Mouse (Mus musculus) MEL (cell line): ENCODE measurements at regions not wholly inside any gene's neighbourhood (a gene's known extent, or its start where the extent isn't known, plus 50 kb on each side); places are given as distances from the start of the nearest gene placed in this dataset.

Experiments
- DNase-seq: peaks from one replicate; pipeline ENCODE4 v3.0.0; 2011; ENCODE audit warnings: low read depth, low spot score
- H3K27ac ChIP-seq: 2 replicates; pipeline ENCODE4 v1.5.1; 2012; ENCODE audit warnings: low read depth, mild to moderate bottlenecking, control low read depth, low read length, moderate library complexity; ENCODE audit not compliant: control insufficient read depth
- H3K27me3 ChIP-seq, 2 experiments: fragments of 150-350 bp in 1 of 2; sonication (generic) in 1 of 2; 2 replicates each; pipeline ENCODE4 v1.6.1; 2012; ENCODE audit warnings: low read length in 2 of 2, mild to moderate bottlenecking in 2 of 2, improper control_type of control experiment in 1 of 2, moderate library complexity in 1 of 2; ENCODE audit not compliant: insufficient read depth in 2 of 2, control insufficient read depth in 1 of 2
- H3K36me3 ChIP-seq, 2 experiments: 2 replicates each; pipeline ENCODE4 v1.6.1; 2012 to 2014; ENCODE audit warnings: low read length in 2 of 2, improper control_type of control experiment in 1 of 2, inconsistent platforms in 1 of 2, mild to moderate bottlenecking in 1 of 2; ENCODE audit not compliant: insufficient read depth in 2 of 2, control insufficient read depth in 1 of 2
- H3K4me1 ChIP-seq, 2 experiments: fragments of 150-350 bp in 1 of 2; sonication (generic) in 1 of 2; 2 replicates each; pipeline ENCODE4 v1.6.1; 2012; ENCODE audit warnings: low read length in 2 of 2, improper control_type of control experiment in 1 of 2, mild to moderate bottlenecking in 1 of 2; ENCODE audit not compliant: insufficient read depth in 2 of 2, control insufficient read depth in 1 of 2
- H3K4me3 ChIP-seq, 2 experiments: fragments of 150-350 bp in 1 of 2; sonication (generic) in 1 of 2; 2 replicates each; pipeline ENCODE4 v1.5.1; 2012; ENCODE audit warnings: low read depth in 2 of 2, low read length in 2 of 2, mild to moderate bottlenecking in 2 of 2, moderate library complexity in 2 of 2, control low read depth in 1 of 2, improper control_type of control experiment in 1 of 2; ENCODE audit not compliant: control insufficient read depth in 1 of 2, insufficient read depth in 1 of 2
- H3K79me2 ChIP-seq: 2 replicates; pipeline ENCODE4 v1.6.1; 2012; ENCODE audit warnings: mild to moderate bottlenecking, low read length, moderate library complexity; ENCODE audit not compliant: control insufficient read depth, poor library complexity, insufficient read depth
- H3K9ac ChIP-seq: 2 replicates; pipeline ENCODE4 v1.6.1; 2012; ENCODE audit warnings: low read depth, mild to moderate bottlenecking, control low read depth, low read length, moderate library complexity; ENCODE audit not compliant: control insufficient read depth, poor library complexity, severe bottlenecking
- H3K9me3 ChIP-seq: fragments of 150-350 bp; sonication (generic); replicated peaks from 2 replicates; pipeline ENCODE4 v1.6.1; 2012; ENCODE audit warnings: mild to moderate bottlenecking, low read length, improper control_type of control experiment, moderate library complexity; ENCODE audit not compliant: insufficient read depth
- BHLHE40 ChIP-seq: IDR thresholded peaks from 2 replicates; pipeline ENCODE4 v1.6.1; 2012; ENCODE audit warnings: low read depth, mild to moderate bottlenecking, inconsistent platforms, low read length, improper control_type of control experiment, borderline replicate concordance
- CHD1 ChIP-seq: IDR thresholded peaks from 2 replicates; pipeline ENCODE4 v1.6.1; 2012; ENCODE audit warnings: low read depth, mild to moderate bottlenecking, inconsistent platforms, low read length, improper control_type of control experiment
- CHD2 ChIP-seq: IDR thresholded peaks from 2 replicates; pipeline ENCODE4 v1.6.1; 2011; ENCODE audit warnings: low read length, improper control_type of control experiment
- ELF1 ChIP-seq: IDR thresholded peaks from 2 replicates; pipeline ENCODE4 v1.6.1; 2014; ENCODE audit warnings: low read depth, mild to moderate bottlenecking, inconsistent platforms, low read length, improper control_type of control experiment, moderate library complexity
- EP300 ChIP-seq, 2 experiments: IDR thresholded peaks; 2 replicates each; pipeline ENCODE4 v1.6.1; 2011; ENCODE audit warnings: improper control_type of control experiment in 2 of 2, low read length in 2 of 2, low read depth in 1 of 2, mild to moderate bottlenecking in 1 of 2
- GABPA ChIP-seq: IDR thresholded peaks from 2 replicates; pipeline ENCODE4 v1.6.1; 2012; ENCODE audit warnings: low read depth, mild to moderate bottlenecking, inconsistent platforms, low read length, improper control_type of control experiment, moderate library complexity
- GATA1 ChIP-seq: IDR thresholded peaks from 2 replicates; pipeline ENCODE4 v1.6.1; 2011; ENCODE audit warnings: low read depth, low read length, improper control_type of control experiment
- MAX ChIP-seq: IDR thresholded peaks from 2 replicates; pipeline ENCODE4 v1.6.1; 2011; ENCODE audit warnings: low read length, improper control_type of control experiment
- MEF2A ChIP-seq: IDR thresholded peaks from 2 replicates; pipeline ENCODE4 v1.6.1; 2014; ENCODE audit warnings: low read depth, mild to moderate bottlenecking, inconsistent platforms, low read length, improper control_type of control experiment; ENCODE audit not compliant: poor library complexity, insufficient replicate concordance, severe bottlenecking; ENCODE audit errors: extremely low read depth
- MXI1 ChIP-seq: IDR thresholded peaks from 2 replicates; pipeline ENCODE4 v1.6.1; 2011; ENCODE audit warnings: mild to moderate bottlenecking, low read depth, low read length, improper control_type of control experiment
- MYB ChIP-seq: IDR thresholded peaks from 2 replicates; pipeline ENCODE4 v1.6.1; 2011; ENCODE audit warnings: mild to moderate bottlenecking, low read depth, low read length, improper control_type of control experiment
- MYC ChIP-seq: IDR thresholded peaks from 2 replicates; pipeline ENCODE4 v1.6.1; 2011; ENCODE audit warnings: low read depth, mild to moderate bottlenecking, low read length, improper control_type of control experiment, moderate library complexity
- NRF1 ChIP-seq: IDR thresholded peaks from 2 replicates; pipeline ENCODE4 v1.6.1; 2014; ENCODE audit warnings: low read depth, mild to moderate bottlenecking, inconsistent platforms, low read length, improper control_type of control experiment, moderate library complexity; ENCODE audit not compliant: poor library complexity, insufficient read depth, severe bottlenecking
- POLR2A ChIP-seq, 2 experiments: IDR thresholded peaks; 2 replicates each; pipeline ENCODE4 v1.6.1; 2011 to 2012; ENCODE audit warnings: low read length in 2 of 2, mild to moderate bottlenecking in 2 of 2, control low read depth in 1 of 2, improper control_type of control experiment in 1 of 2, low read depth in 1 of 2, moderate library complexity in 1 of 2; ENCODE audit not compliant: control insufficient read depth in 1 of 2, insufficient read depth in 1 of 2, poor library complexity in 1 of 2
- RAD21 ChIP-seq: IDR thresholded peaks from 2 replicates; pipeline ENCODE4 v1.6.1; 2011; ENCODE audit warnings: mild to moderate bottlenecking, low read depth, low read length, improper control_type of control experiment
- SIN3A ChIP-seq: IDR thresholded peaks from 2 replicates; pipeline ENCODE4 v1.6.1; 2012; ENCODE audit warnings: low read length, improper control_type of control experiment, inconsistent platforms
- TBP ChIP-seq: IDR thresholded peaks from 2 replicates; pipeline ENCODE4 v1.8.0; 2011; ENCODE audit warnings: low read depth, low read length, improper control_type of control experiment
- TCF12 ChIP-seq: IDR thresholded peaks from 2 replicates; pipeline ENCODE4 v1.6.1; 2014; ENCODE audit warnings: low read depth, mild to moderate bottlenecking, inconsistent platforms, low read length, improper control_type of control experiment, moderate library complexity
- UBTF ChIP-seq: IDR thresholded peaks from 2 replicates; pipeline ENCODE4 v1.6.1; 2012; ENCODE audit warnings: low read depth, mild to moderate bottlenecking, inconsistent platforms, low read length, improper control_type of control experiment, moderate library complexity, borderline replicate concordance; ENCODE audit not compliant: insufficient read depth
- USF1 ChIP-seq: IDR thresholded peaks from 2 replicates; pipeline ENCODE4 v1.6.1; 2014; ENCODE audit warnings: low read depth, mild to moderate bottlenecking, inconsistent platforms, low read length, improper control_type of control experiment, moderate library complexity
- ZKSCAN1 ChIP-seq: IDR thresholded peaks from 2 replicates; pipeline ENCODE4 v1.6.1; 2012; ENCODE audit warnings: low read depth, mild to moderate bottlenecking, inconsistent platforms, low read length, improper control_type of control experiment, moderate library complexity
- ZMIZ1 ChIP-seq: IDR thresholded peaks from 2 replicates; pipeline ENCODE4 v1.6.1; 2012; ENCODE audit warnings: low read depth, mild to moderate bottlenecking, inconsistent platforms, low read length, improper control_type of control experiment, moderate library complexity

DNA sequence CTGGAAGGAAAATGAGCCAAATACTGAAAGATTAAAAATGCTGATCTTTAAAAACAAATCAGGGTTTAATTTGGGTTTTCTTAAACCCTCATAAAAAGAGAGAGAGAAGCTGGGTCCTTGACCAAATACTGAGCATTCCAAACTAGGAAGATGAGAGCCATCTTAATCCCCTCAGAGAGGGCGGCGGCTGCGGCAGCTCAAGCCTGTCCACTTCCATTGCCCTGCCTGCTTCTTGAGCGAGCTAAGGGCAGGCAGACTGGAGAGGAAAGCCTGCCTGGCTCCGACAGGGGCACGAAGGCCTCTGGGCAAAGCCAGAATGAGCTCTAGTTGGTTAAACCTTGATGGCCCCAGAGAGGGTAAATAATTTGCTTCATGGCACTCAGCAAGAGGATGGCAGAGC lies 122.2 kb downstream of the Utp6 start:
- peaks cover 4 to 9% of the 10 kb centered on the region in 2 experiments for H3K4me1 ChIP-seq

GRCm38 (mm10) chr11:79838051-79838450 lies 124.1 kb downstream of the Utp6 start:
- no peak overlapping the region for H3K4me3 ChIP-seq
- peaks cover 2% of the 10 kb centered on the region in 2 experiments; a peak in 3 of 4 replicates for H3K27me3 ChIP-seq
- no peak overlapping the region for H3K27ac ChIP-seq
- H3K36me3 ChIP-seq = peaks cover 0 to 2% of the 10 kb centered on the region in 2 experiments; a peak in 1 of 4 replicates
- DNase-seq = no peak
- H3K9ac ChIP-seq = no peak overlapping the region
- peaks cover 4 to 9% of the 10 kb centered on the region in 2 experiments for H3K4me1 ChIP-seq
- H3K79me2 ChIP-seq = no peaks in the 10 kb centered on the region
- no peaks in the 10 kb centered on the region for H3K9me3 ChIP-seq
- no peak for TF ChIP-seq ELF1
- TF ChIP-seq MYB = no peak
- no peak for TF ChIP-seq TBP
- no peak for TF ChIP-seq CHD1
- no peak for TF ChIP-seq EP300 (IDR thresholded peaks at IDR 0.05; ENCODE audit: low read depth in 1 of 2, low read length in 2 of 2)
- no peak for TF ChIP-seq ZMIZ1
- TF ChIP-seq USF1 = no peak

More for the DNA sequence above, 122.2 kb downstream of the Utp6 start:
- H3K79me2 ChIP-seq = no peaks in the 10 kb centered on the region
- TF ChIP-seq NRF1 = no peak
- no peak for TF ChIP-seq MYC
- no peak for TF ChIP-seq MXI1
- TF ChIP-seq BHLHE40 = no peak
- TF ChIP-seq SIN3A = no peak
- no peak for TF ChIP-seq GABPA
- TF ChIP-seq CHD1 = no peak
- no peak for TF ChIP-seq GATA1
- no peak for TF ChIP-seq POLR2A (IDR thresholded peaks at IDR 0.05; ENCODE audit: control insufficient read depth in 1 of 2, insufficient read depth in 1 of 2, low read depth in 1 of 2, low read length in 2 of 2, poor library complexity in 1 of 2)
- no peak for TF ChIP-seq MEF2A
- TF ChIP-seq UBTF = no peak
- no peak for TF ChIP-seq CHD2
- TF ChIP-seq ZKSCAN1 = no peak
- no peak for TF ChIP-seq TBP
- no peak for TF ChIP-seq TCF12
- no peak for TF ChIP-seq MAX
- no peak for TF ChIP-seq RAD21
- TF ChIP-seq ZMIZ1 = no peak
- no peak for TF ChIP-seq MYB
- TF ChIP-seq, all 39 proteins: peak for 0
- peaks cover 0 to 2% of the 10 kb centered on the region in 2 experiments; a peak in 1 of 4 replicates for H3K36me3 ChIP-seq
- peaks cover 2 to 10% of the 10 kb centered on the region in 2 experiments for H3K27me3 ChIP-seq
- no peak overlapping the region for H3K27ac ChIP-seq
- no peak overlapping the region for H3K4me3 ChIP-seq
- no peaks in the 10 kb centered on the region for H3K9me3 ChIP-seq
- no peak overlapping the region for H3K9ac ChIP-seq
- DNase-seq = no peak
